ENCODE assay signal across 22 mouse cellular contexts in genomic region chr9:35632981-35633380, GRCm38 (mm10). TPM values are rescaled to one million over a fixed set of nuclear protein-coding genes. Genes with fewer than 3 reads are reported as not detected.
DNase-seq lines count a peak whose midpoint lies in the region; ATAC-seq and TF ChIP-seq lines count a peak whose summit lies in the region.
"Had no signal": no experiment of that assay in that cellular context is flagged by ENCODE, and none has a peak within 500 bp of the region (broad histone marks: within the 10 kb centered on the region; RNA-seq: fewer than 3 reads in every experiment).

No protein-coding gene starts in this region.

- no peaks in the 10 kb centered on the region for H3K9me3 ChIP-seq in kidney, embryonic 15.5 days (replicated peaks)
- no peaks in the 10 kb centered on the region for H3K9me3 ChIP-seq in liver, embryonic 12.5 days (replicated peaks)
- H3K9me3 ChIP-seq in hindbrain, embryonic 13.5 days = no peaks in the 10 kb centered on the region
- H3K9me3 ChIP-seq: forebrain, embryonic 15.5 days; heart, embryonic 15.5 days had no signal

- WGBS in kidney, adult 2 months = 71% methylated on average over 1 of the region's 1 CpGs
- WGBS in kidney, embryonic 15.5 days = 91% methylated on average over 1 of the region's 1 CpGs
- WGBS in liver, adult 2 months = 93% methylated on average over 1 of the region's 1 CpGs
- 55% methylated on average over 1 of the region's 1 CpGs for WGBS in liver, embryonic 12.5 days (ENCODE audit: insufficient replicate concordance)
- 94% methylated on average over 1 of the region's 1 CpGs for WGBS in hindbrain, embryonic 13.5 days

- H3K4me1 ChIP-seq in kidney, adult 2 months (ENCODE audit: control insufficient read depth, insufficient read depth, low read length) = no peaks in the 10 kb centered on the region
- H3K4me1 ChIP-seq in kidney, embryonic 15.5 days = no peaks in the 10 kb centered on the region
- H3K4me1 ChIP-seq in liver, adult 2 months (ENCODE audit: control insufficient read depth, insufficient read depth, low read length) = no peaks in the 10 kb centered on the region
- H3K4me1 ChIP-seq in liver, embryonic 12.5 days = no peaks in the 10 kb centered on the region
- no peaks in the 10 kb centered on the region for H3K4me1 ChIP-seq in hindbrain, embryonic 13.5 days (replicated peaks)
- H3K4me1 ChIP-seq: forebrain, embryonic 15.5 days; heart, embryonic 15.5 days had no signal

- no peak overlapping the region for H3K9ac ChIP-seq in kidney, embryonic 15.5 days
- H3K9ac ChIP-seq in liver, adult 2 months (ENCODE audit: low read depth, low read length) = no peak overlapping the region
- H3K9ac ChIP-seq in liver, embryonic 12.5 days = no peak overlapping the region
- H3K9ac ChIP-seq in hindbrain, embryonic 13.5 days = no peak overlapping the region
- H3K9ac ChIP-seq: forebrain, embryonic 15.5 days; heart, embryonic 15.5 days had no signal

- no peak for ATAC-seq in kidney, embryonic 15.5 days (replicated peaks; ENCODE audit: low FRiP score)
- no peak for ATAC-seq in liver, embryonic 12.5 days
- ATAC-seq in hindbrain, embryonic 13.5 days (ENCODE audit: low FRiP score) = no peak
- ATAC-seq: forebrain, embryonic 15.5 days; hindbrain, postnatal 0 days had no signal

- H3K27ac ChIP-seq in kidney, adult 2 months (ENCODE audit: insufficient read depth, low read depth, low read length) = no peak overlapping the region
- H3K27ac ChIP-seq in kidney, embryonic 15.5 days = no peak overlapping the region
- no peak overlapping the region for H3K27ac ChIP-seq in liver, adult 2 months (replicated peaks; ENCODE audit: insufficient read depth, low read depth, low read length)
- no peak overlapping the region for H3K27ac ChIP-seq in liver, embryonic 12.5 days
- no peak overlapping the region for H3K27ac ChIP-seq in hindbrain, embryonic 13.5 days
- H3K27ac ChIP-seq: forebrain, embryonic 15.5 days; heart, embryonic 15.5 days; hindbrain, postnatal 0 days had no signal

- no peaks in the 10 kb centered on the region for H3K36me3 ChIP-seq in kidney, adult 2 months (ENCODE audit: control insufficient read depth, insufficient read depth, low read length)
- H3K36me3 ChIP-seq in kidney, embryonic 15.5 days = no peaks in the 10 kb centered on the region
- no peaks in the 10 kb centered on the region for H3K36me3 ChIP-seq in liver, adult 2 months (ENCODE audit: control insufficient read depth, insufficient read depth, low read length)
- no peaks in the 10 kb centered on the region for H3K36me3 ChIP-seq in liver, embryonic 12.5 days
- H3K36me3 ChIP-seq in hindbrain, embryonic 13.5 days = no peaks in the 10 kb centered on the region
- H3K36me3 ChIP-seq: forebrain, embryonic 15.5 days; heart, embryonic 15.5 days had no signal

- H3K4me3 ChIP-seq in kidney, adult 2 months (ENCODE audit: insufficient read depth, low read depth, low read length) = no peak overlapping the region
- no peak overlapping the region for H3K4me3 ChIP-seq in kidney, embryonic 15.5 days (replicated peaks)
- no peak overlapping the region for H3K4me3 ChIP-seq in liver, adult 2 months (ENCODE audit: insufficient read depth, low read depth, low read length)
- no peak overlapping the region for H3K4me3 ChIP-seq in liver, embryonic 12.5 days
- H3K4me3 ChIP-seq in hindbrain, embryonic 13.5 days = no peak overlapping the region
- H3K4me3 ChIP-seq: forebrain, embryonic 15.5 days; heart, embryonic 15.5 days had no signal

- TF ChIP-seq CTCF in kidney, adult 2 months (conservative IDR thresholded peaks at IDR 0.05; ENCODE audit: insufficient read depth, insufficient read length, low read depth, low read length) = no peak
- no peak for TF ChIP-seq CTCF in liver, adult 2 months (IDR thresholded peaks at IDR 0.05; ENCODE audit: low read depth, low read length)

- H3K79me2 ChIP-seq in liver, adult 2 months (ENCODE audit: control insufficient read depth, insufficient read depth, low read length) = no peaks in the 10 kb centered on the region

- no peaks in the 10 kb centered on the region for H3K27me3 ChIP-seq in kidney, adult 2 months (replicated peaks; ENCODE audit: control insufficient read depth, insufficient read depth, low read length)
- no peaks in the 10 kb centered on the region for H3K27me3 ChIP-seq in kidney, embryonic 15.5 days
- H3K27me3 ChIP-seq in liver, adult 2 months (ENCODE audit: control insufficient read depth, insufficient read depth, low read length) = no peaks in the 10 kb centered on the region
- H3K27me3 ChIP-seq in liver, embryonic 12.5 days (replicated peaks) = no peaks in the 10 kb centered on the region
- H3K27me3 ChIP-seq in hindbrain, embryonic 13.5 days = no peaks in the 10 kb centered on the region
- H3K27me3 ChIP-seq: CH12.LX; forebrain, embryonic 15.5 days; heart, embryonic 15.5 days had no signal

- peak; percentile 89 for DNase-seq in heart, adult 11 months
- DNase-seq in heart, postnatal 4 days = no peak
- DNase-seq in kidney, adult 2 months = peak; percentile 38
- DNase-seq in liver, adult 2 months (ENCODE audit: extremely low read depth, low read depth, low spot score) = peak; percentile 8
- DNase-seq: adrenal gland, adult 8-10 months; adrenal gland, postnatal 36 days; cerebellum, adult 2 months; gastrocnemius, postnatal 36 days had no signal

- H3K4me2 ChIP-seq in kidney, embryonic 15.5 days = no peak overlapping the region
- H3K4me2 ChIP-seq in liver, embryonic 12.5 days = no peak overlapping the region
- no peak overlapping the region for H3K4me2 ChIP-seq in hindbrain, embryonic 13.5 days
- H3K4me2 ChIP-seq: forebrain, embryonic 15.5 days; heart, embryonic 15.5 days had no signal

- no peak for TF ChIP-seq POLR2A in kidney, adult 2 months (IDR thresholded peaks at IDR 0.05; ENCODE audit: low read depth, low read length)
- no peak for TF ChIP-seq POLR2A in liver, adult 2 months (IDR thresholded peaks at IDR 0.05; ENCODE audit: extremely low read depth, insufficient read depth, low read length)

RNA-seq across cellular contexts. Expression of gene Pate3, which starts 15.0 kb away (rescaled TPM):
- total RNA-seq in heart, postnatal 4 days (2021) = not detected
- polyA plus RNA-seq in kidney, adult 2 months (2012; rRNA removed) = not detected in 2 replicates
- polyA plus RNA-seq in kidney, embryonic 15.5 days (2015; fragmentation: Nextera tagmentation; extraction: Ambion mirVana) = not detected in 2 replicates
- total RNA-seq in liver, adult 2 months (2014; rRNA removed) = not detected in 2 replicates
- polyA plus RNA-seq in liver, adult 2 months (2012; rRNA removed) = not detected in 2 replicates
- not detected in 2 replicates for polyA plus RNA-seq in liver, embryonic 12.5 days (2016; fragmentation: Nextera tagmentation; extraction: Ambion mirVana)
- polyA plus RNA-seq in hindbrain, embryonic 13.5 days (2015; fragmentation: Nextera tagmentation; extraction: Ambion mirVana) = not detected in 2 replicates
- total RNA-seq: adrenal gland, adult 8-10 months; adrenal gland, postnatal 36 days; CH12.LX; gastrocnemius, adult 8-10 months; gastrocnemius, postnatal 36 days; heart, adult 18-20 months; heart, postnatal 25 days; hindbrain, postnatal 0 days had no signal
- polyA plus RNA-seq: cerebellum, adult 2 months; embryonic facial prominence, embryonic 11.5 days; forebrain, embryonic 11.5 days; forebrain, embryonic 15.5 days; heart, embryonic 15.5 days; hindbrain, postnatal 0 days had no signal

RNA-seq across cellular contexts. Expression of gene Pate4, which starts 21.2 kb away (rescaled TPM):
- not detected for total RNA-seq in heart, postnatal 4 days (2021)
- not detected in 2 replicates for polyA plus RNA-seq in kidney, adult 2 months (2012; rRNA removed)
- not detected in 2 replicates for polyA plus RNA-seq in kidney, embryonic 15.5 days (2015; fragmentation: Nextera tagmentation; extraction: Ambion mirVana)
- not detected in 2 replicates for total RNA-seq in liver, adult 2 months (2014; rRNA removed)
- not detected in 2 replicates for polyA plus RNA-seq in liver, adult 2 months (2012; rRNA removed)
- not detected in 2 replicates for polyA plus RNA-seq in liver, embryonic 12.5 days (2016; fragmentation: Nextera tagmentation; extraction: Ambion mirVana)
- not detected in 2 replicates for polyA plus RNA-seq in hindbrain, embryonic 13.5 days (2015; fragmentation: Nextera tagmentation; extraction: Ambion mirVana)
- total RNA-seq: adrenal gland, adult 8-10 months; adrenal gland, postnatal 36 days; CH12.LX; gastrocnemius, adult 8-10 months; gastrocnemius, postnatal 36 days; heart, adult 18-20 months; heart, postnatal 25 days; hindbrain, postnatal 0 days had no signal
- polyA plus RNA-seq: cerebellum, adult 2 months; embryonic facial prominence, embryonic 11.5 days; forebrain, embryonic 11.5 days; forebrain, embryonic 15.5 days; heart, embryonic 15.5 days; hindbrain, embryonic 11.5 days; hindbrain, postnatal 0 days; intestine, embryonic 14.5 days had no signal

RNA-seq across cellular contexts. Expression of gene Pate1, which starts 54.2 kb away (rescaled TPM):
- total RNA-seq in heart, postnatal 4 days (2021) = not detected
- not detected in 2 replicates for polyA plus RNA-seq in kidney, adult 2 months (2012; rRNA removed)
- polyA plus RNA-seq in kidney, embryonic 15.5 days (2015; fragmentation: Nextera tagmentation; extraction: Ambion mirVana) = not detected in 2 replicates
- not detected in 2 replicates for total RNA-seq in liver, adult 2 months (2014; rRNA removed)
- not detected in 2 replicates for polyA plus RNA-seq in liver, adult 2 months (2012; rRNA removed)
- not detected in 2 replicates for polyA plus RNA-seq in liver, embryonic 12.5 days (2016; fragmentation: Nextera tagmentation; extraction: Ambion mirVana)
- polyA plus RNA-seq in hindbrain, embryonic 13.5 days (2015; fragmentation: Nextera tagmentation; extraction: Ambion mirVana) = 0.12 TPM in 1 of 2 replicates, not detected in the other
- total RNA-seq: adrenal gland, adult 8-10 months; adrenal gland, postnatal 36 days; CH12.LX; gastrocnemius, adult 8-10 months; gastrocnemius, postnatal 36 days; heart, adult 18-20 months; heart, postnatal 25 days; hindbrain, postnatal 0 days had no signal
- polyA plus RNA-seq: cerebellum, adult 2 months; embryonic facial prominence, embryonic 11.5 days; forebrain, embryonic 11.5 days; forebrain, embryonic 15.5 days; heart, embryonic 15.5 days; hindbrain, postnatal 0 days; intestine, embryonic 14.5 days had no signal
